Mouse (Mus musculus): ENCODE measurements around the gene Nr2f6. TPM values are rescaled to one million over a fixed set of nuclear protein-coding genes. Genes with fewer than 3 reads are reported as not detected.

Gene Nr2f6
- total and polyA plus RNA-seq, 2 experiments from 2014 or later: 34.1 to 129 TPM

DNA sequence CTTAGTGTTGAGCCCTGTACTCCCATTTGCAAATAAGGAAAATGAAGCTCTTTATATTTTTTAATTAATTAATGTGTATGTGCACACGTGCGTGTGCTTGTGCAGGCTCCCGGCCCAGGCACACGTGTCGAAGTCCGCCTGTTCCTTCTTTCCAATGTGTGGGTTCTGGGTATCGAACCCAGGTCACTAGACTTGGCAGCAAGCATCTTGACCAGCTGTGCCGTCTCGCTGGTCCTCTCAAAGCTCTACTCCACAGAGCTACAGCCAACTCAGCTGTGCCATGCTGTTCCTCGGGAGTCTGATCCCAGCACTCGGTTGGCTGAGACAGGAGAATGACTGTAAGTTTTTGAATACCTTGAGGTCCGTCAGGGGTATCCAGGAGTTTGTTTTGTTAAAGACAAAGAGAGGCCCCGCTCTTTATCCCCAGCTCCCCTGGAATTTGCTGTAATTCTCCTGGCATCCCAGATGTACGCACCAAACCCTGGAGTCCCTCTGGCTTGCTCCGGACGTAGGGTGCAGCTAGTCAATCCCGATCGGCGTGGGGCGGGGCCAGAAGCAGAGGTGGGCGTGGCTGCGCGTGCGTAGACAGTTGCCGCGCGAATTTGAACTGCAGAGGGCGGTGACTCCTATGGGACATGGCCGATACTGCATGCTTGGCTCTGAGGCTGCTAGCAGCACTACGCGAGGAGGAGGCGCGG, 23.8 kb upstream of the Nr2f6 start, which contains the start of gene Ankle1:
TSS of gene Ankle1 (plus strand) at position 610 of the 698 bp plus-strand sequence.
- H3K9ac ChIP-seq (replicated peaks; ENCODE audit: low read length): peak within 1 kb of the TSS; percentile 42; the same call in 1 of the 2 replicates
- DNase-seq (ENCODE audit: low spot score): peak; percentile 94
- ATAC-seq: peak; percentile 91
- peaks cover 9% of the 10 kb centered on the region; the same call in 1 of the 2 replicates for H3K4me1 ChIP-seq (ENCODE audit: insufficient read depth, low read length)
- H3K36me3 ChIP-seq (ENCODE audit: insufficient read depth, low read length): no peaks in the 10 kb centered on the region
- peak; percentile 81 for TF ChIP-seq CTCF (IDR thresholded peaks at IDR 0.05; ENCODE audit: low read depth)
- no peaks in the 10 kb centered on the region for H3K9me3 ChIP-seq (ENCODE audit: low read length)
- peak within 1 kb of the TSS; percentile 97 for H3K4me2 ChIP-seq (ENCODE audit: low read depth, low read length)
- H3K27me3 ChIP-seq (ENCODE audit: insufficient read depth, low read length): no peaks in the 10 kb centered on the region
- peak within 1 kb of the TSS; percentile 45 for H3K4me3 ChIP-seq (ENCODE audit: low read length)
- WGBS: 15% methylated on average over 33 of the region's 33 CpGs
- no peak within 1 kb of the TSS; the same call in 1 of the 2 replicates for H3K27ac ChIP-seq

DNA sequence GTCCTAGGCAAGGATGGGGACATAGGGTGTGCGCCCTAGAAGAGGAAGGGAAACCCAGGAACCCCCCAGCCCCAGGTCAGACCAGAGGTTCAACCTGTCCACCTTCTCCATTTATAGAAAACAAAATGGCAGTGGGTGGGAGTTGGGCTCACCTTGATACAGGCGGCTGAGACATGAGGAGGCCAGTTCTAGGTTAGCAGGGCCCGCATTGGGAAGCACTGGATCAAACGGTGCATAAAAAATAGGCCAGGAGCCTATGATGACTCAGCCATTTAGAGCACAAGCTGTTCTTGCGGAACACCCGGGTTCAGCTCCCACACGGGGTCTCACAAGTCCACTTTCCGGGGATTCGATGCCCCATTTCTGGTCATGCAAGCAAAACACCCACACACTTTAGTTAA, 23.2 kb upstream of the Nr2f6 start:
- Histone ChIP-seq H3K4me3 (ENCODE audit: low read length) (no peak overlapping the region), H3K4me1 (ENCODE audit: insufficient read depth, low read length) (peaks cover 9% of the 10 kb centered on the region; the same call in 1 of the 2 replicates), H3K36me3 (ENCODE audit: insufficient read depth, low read length) (no peaks in the 10 kb centered on the region), H3K9ac (replicated peaks; ENCODE audit: low read length) (no peak overlapping the region), H3K9me3 (ENCODE audit: low read length) (no peaks in the 10 kb centered on the region), H3K27ac (no peak overlapping the region), H3K4me2 (ENCODE audit: low read depth, low read length) (no peak overlapping the region), H3K27me3 (ENCODE audit: insufficient read depth, low read length) (no peaks in the 10 kb centered on the region)
- ATAC-seq: no peak
- no peak for DNase-seq (ENCODE audit: low spot score)
- 80% methylated on average over 9 of the region's 9 CpGs for WGBS
- TF ChIP-seq CTCF (IDR thresholded peaks at IDR 0.05; ENCODE audit: low read depth): no peak

GRCm38 (mm10) chr8:71404011-71404410, 22.3 kb upstream of the Nr2f6 start:
- H3K27me3 ChIP-seq (ENCODE audit: insufficient read depth, low read length): no peaks in the 10 kb centered on the region
- no peak overlapping the region for H3K4me2 ChIP-seq (ENCODE audit: low read depth, low read length)
- peaks cover 9% of the 10 kb centered on the region; the same call in 1 of the 2 replicates for H3K4me1 ChIP-seq (ENCODE audit: insufficient read depth, low read length)
- TF ChIP-seq CTCF (IDR thresholded peaks at IDR 0.05; ENCODE audit: low read depth): no peak
- 92% methylated on average over 8 of the region's 8 CpGs for WGBS
- no peak overlapping the region for H3K4me3 ChIP-seq (ENCODE audit: low read length)
- ATAC-seq (no peak), DNase-seq (ENCODE audit: low spot score) (no peak)
- H3K36me3 ChIP-seq (ENCODE audit: insufficient read depth, low read length): 0 out of 2 replicates have a peak, but pooled peaks cover 4% of the 10 kb centered on the region
- H3K9me3 ChIP-seq (ENCODE audit: low read length): no peaks in the 10 kb centered on the region
- H3K27ac ChIP-seq: no peak overlapping the region
- H3K9ac ChIP-seq (replicated peaks; ENCODE audit: low read length): no peak overlapping the region

GRCm38 (mm10) chr8:71403107-71403885, 21.5 kb upstream of the Nr2f6 start:
- H3K4me1 ChIP-seq (ENCODE audit: insufficient read depth, low read length): peaks cover 9% of the 10 kb centered on the region; the same call in 1 of the 2 replicates
- ATAC-seq: no peak
- no peak for TF ChIP-seq CTCF (IDR thresholded peaks at IDR 0.05; ENCODE audit: low read depth)
- no peak overlapping the region for H3K4me3 ChIP-seq (ENCODE audit: low read length)
- no peak overlapping the region for H3K27ac ChIP-seq
- H3K9ac ChIP-seq (replicated peaks; ENCODE audit: low read length): no peak overlapping the region
- no peak for DNase-seq (ENCODE audit: low spot score)
- H3K36me3 ChIP-seq (ENCODE audit: insufficient read depth, low read length): 0 out of 2 replicates have a peak, but pooled peaks cover 4% of the 10 kb centered on the region
- no peaks in the 10 kb centered on the region for H3K9me3 ChIP-seq (ENCODE audit: low read length)
- no peak overlapping the region for H3K4me2 ChIP-seq (ENCODE audit: low read depth, low read length)
- WGBS: 86% methylated on average over 6 of the region's 6 CpGs
- H3K27me3 ChIP-seq (ENCODE audit: insufficient read depth, low read length): no peaks in the 10 kb centered on the region

GRCm38 (mm10) chr8:71402446-71402964, 20.7 kb upstream of the Nr2f6 start:
- Histone ChIP-seq H3K9me3 (ENCODE audit: low read length) (no peaks in the 10 kb centered on the region), H3K9ac (replicated peaks; ENCODE audit: low read length) (no peak overlapping the region), H3K27ac (no peak overlapping the region), H3K27me3 (ENCODE audit: insufficient read depth, low read length) (no peaks in the 10 kb centered on the region), H3K36me3 (ENCODE audit: insufficient read depth, low read length) (0 out of 2 replicates have a peak, but pooled peaks cover 4% of the 10 kb centered on the region), H3K4me2 (ENCODE audit: low read depth, low read length) (no peak overlapping the region), H3K4me3 (ENCODE audit: low read length) (no peak overlapping the region), H3K4me1 (ENCODE audit: insufficient read depth, low read length) (peaks cover 11% of the 10 kb centered on the region)
- ATAC-seq (no peak), DNase-seq (ENCODE audit: low spot score) (no peak)
- no peak for TF ChIP-seq CTCF (IDR thresholded peaks at IDR 0.05; ENCODE audit: low read depth)
- 82% methylated on average over 9 of the region's 9 CpGs for WGBS

DNA sequence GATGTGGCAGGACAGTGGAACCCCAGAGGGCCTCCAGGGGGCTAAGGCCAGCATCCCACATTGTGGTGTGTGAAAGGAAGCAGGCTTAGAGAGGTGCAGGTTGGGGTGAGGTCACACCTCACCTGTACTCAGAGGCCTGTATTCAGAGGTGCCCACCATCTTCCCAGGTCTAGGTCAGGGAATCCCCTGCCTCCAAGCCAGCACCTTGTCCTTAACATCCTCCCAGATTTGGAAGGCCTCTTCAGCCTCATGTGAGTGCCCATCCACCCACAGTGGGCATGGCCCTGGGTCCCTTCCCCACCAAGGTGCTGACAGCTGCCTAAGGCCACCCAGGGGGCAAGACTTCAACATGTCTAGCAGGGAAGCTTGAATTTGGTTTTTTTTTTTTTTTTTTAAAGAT, 19.7 kb upstream of the Nr2f6 start:
- H3K4me3 ChIP-seq (ENCODE audit: low read length): no peak overlapping the region
- DNase-seq (ENCODE audit: low spot score): no peak
- no peak for TF ChIP-seq CTCF (IDR thresholded peaks at IDR 0.05; ENCODE audit: low read depth)
- no peaks in the 10 kb centered on the region for H3K9me3 ChIP-seq (ENCODE audit: low read length)
- ATAC-seq: no peak
- H3K4me2 ChIP-seq (ENCODE audit: low read depth, low read length): no peak overlapping the region
- no peak overlapping the region for H3K27ac ChIP-seq
- no peaks in the 10 kb centered on the region for H3K27me3 ChIP-seq (ENCODE audit: insufficient read depth, low read length)
- no peak overlapping the region for H3K9ac ChIP-seq (replicated peaks; ENCODE audit: low read length)
- peaks cover 13% of the 10 kb centered on the region for H3K4me1 ChIP-seq (ENCODE audit: insufficient read depth, low read length)
- H3K36me3 ChIP-seq (ENCODE audit: insufficient read depth, low read length): 0 out of 2 replicates have a peak, but pooled peaks cover 4% of the 10 kb centered on the region
